Mouse (Mus musculus): Measurements from ENCODE around the gene Slc4a10. TPM values are rescaled to one million over a fixed set of nuclear protein-coding genes. Genes with fewer than 3 reads are reported as not detected.

Gene Slc4a10
- polyA plus RNA-seq, 2 experiments from 2014 or later: 1.3 to 1.7 TPM

DNA sequence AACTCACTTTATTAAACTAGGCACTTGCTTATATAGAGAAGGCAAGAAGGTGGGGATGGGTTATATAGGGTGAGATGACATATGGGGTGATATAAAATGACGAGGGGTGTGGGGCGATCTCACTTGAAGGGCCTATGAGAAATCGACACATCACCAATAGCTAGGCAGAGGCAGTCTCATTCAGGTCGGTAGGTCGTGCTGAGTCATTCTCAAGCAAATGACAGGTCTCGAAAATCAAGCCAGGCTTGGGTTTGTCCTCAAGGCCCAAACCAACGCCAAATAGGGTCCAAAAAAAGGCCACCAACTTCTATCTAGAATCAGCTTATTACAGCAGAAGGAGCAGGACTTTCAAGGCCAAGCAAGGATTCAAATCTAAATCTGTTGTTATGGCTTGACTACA, 233.5 kb downstream of the Slc4a10 start:
- no peak for ATAC-seq

DNA sequence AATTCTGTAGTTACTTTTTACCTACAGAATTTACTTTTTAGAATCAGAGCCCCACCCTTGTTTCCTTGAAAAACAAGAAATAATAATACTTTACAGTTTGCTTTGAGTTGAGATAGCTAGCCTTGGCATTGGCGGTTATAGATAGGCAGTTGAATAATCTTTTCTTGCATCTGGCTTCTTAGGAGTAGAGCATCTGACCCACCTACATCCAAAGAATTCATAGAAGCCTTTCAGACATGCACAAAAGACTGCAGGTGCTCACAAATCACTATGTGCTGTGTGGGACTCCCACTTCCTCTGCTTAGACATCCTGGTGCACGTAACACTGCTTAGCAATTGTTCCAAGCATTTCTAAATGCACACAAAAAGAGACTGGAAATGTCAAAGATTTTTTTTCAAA, 238.8 kb downstream of the Slc4a10 start:
- ATAC-seq: no peak

GRCm38 (mm10) chr2:62285847-62286246, 239.6 kb downstream of the Slc4a10 start:
- ATAC-seq: no peak

DNA sequence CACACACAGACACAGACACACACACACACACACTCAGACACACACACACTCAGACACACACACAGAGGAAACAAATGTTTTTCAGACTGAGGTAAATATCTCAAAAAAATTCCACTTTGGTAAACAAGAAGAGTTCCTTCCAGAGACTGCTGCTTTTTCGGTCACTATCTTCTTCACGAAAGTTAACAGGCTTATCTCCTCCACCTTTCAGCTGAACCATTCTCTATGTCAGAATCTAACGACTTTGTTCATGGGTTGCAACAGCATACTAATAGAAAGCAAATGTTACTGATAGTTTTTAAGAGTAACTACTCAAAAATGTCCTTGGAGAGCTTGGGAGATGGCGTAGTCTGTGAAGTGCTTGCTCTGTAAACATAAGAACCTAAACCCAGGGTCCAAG, 241.3 kb downstream of the Slc4a10 start:
- ATAC-seq: no peak

DNA sequence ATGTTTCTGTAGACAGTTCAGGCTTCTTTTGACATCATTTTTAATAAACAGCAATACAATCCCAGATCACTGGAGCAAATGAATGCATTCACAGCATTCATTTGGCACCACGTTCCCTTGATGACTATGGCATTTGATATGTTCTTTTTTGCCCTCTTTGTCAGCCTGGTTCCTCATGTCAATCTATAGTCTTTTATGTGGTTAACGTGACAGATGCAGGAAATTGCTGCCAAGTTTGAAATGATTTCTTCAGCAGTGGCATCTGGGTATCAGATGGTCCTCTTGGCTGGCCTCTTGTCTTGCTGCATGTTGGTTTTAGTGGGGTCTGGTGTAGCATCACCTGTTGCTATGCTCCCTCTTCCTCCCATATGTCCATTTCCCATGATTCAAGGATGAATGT, 247.6 kb downstream of the Slc4a10 start:
- ATAC-seq: peak; percentile 72

GRCm38 (mm10) chr2:62301716-62302115, 255.5 kb downstream of the Slc4a10 start:
- ATAC-seq: no peak

DNA sequence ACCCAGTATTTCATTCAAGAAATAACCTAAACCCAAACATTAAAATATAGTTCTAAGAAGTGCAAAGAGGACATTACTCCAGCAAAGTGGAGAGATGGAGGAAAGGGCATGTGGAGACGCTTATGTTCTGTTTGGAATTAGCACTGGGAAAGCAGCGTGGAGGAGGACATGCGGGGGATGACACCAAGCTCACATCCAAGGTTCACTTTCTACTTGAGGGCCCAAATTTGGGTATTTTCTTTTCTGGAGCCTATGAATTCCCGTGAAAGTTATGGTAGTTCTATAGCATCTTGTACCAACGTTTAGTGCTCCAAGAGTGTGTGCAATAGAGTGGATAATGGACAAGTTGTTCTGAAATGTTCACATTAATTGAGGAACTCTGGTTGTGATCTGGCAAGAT, 260.7 kb downstream of the Slc4a10 start:
- no peak for ATAC-seq

- no peak for ATAC-seq
Measured at GRCm38 (mm10) chr2:62307477-62307876, 261.2 kb downstream of the Slc4a10 start.

GRCm38 (mm10) chr2:62316930-62317329, 270.7 kb downstream of the Slc4a10 start:
- no peak for ATAC-seq

- no peak for ATAC-seq
Measured at GRCm38 (mm10) chr2:62319489-62319888, 273.2 kb downstream of the Slc4a10 start.

DNA sequence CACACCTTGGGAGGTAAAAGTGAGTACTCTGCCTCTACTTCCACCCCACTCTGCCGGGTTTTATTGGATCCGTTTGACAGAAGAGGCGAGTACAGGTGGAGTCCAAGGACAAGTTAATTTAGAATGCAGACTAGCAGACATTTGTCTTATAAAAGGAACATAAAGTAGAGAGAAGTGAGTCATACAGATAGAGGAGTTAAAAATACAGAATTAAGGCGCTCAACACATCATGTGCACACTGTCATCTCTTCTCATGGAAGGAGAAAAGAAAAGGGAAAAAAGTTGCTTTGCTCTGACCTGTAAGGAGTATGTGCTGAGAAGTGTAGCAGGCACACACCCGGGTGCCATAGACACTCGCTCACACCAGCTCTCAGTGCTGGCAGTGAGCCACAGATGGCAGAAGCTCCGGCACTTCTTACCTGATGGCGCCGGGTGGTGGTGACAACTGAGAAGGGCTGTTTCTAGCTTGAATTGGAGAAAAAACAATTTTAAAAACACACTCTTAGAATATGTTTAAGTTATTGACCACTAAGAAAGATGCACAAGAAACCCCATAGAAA, 276.9 kb downstream of the Slc4a10 start:
- ATAC-seq: no peak

DNA sequence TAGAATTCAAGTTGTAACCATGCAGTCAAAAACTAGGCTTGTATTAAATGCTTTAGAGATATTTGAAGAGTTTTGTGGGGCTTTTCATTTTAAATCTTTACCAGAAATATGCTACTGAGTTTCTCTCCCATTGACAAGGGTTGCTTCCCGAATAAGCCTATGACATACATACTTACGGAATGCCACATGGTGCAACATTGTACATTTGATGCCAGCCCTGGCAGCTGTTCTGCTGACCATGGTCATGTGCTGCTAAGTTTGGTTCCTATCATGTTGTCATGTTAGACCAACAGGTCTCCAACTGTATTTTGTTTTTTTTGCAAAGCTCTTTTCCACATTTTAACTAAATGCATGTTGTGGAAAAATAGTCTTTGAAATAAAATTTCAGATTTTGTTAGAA, 279.1 kb downstream of the Slc4a10 start:
- ATAC-seq: no peak

DNA sequence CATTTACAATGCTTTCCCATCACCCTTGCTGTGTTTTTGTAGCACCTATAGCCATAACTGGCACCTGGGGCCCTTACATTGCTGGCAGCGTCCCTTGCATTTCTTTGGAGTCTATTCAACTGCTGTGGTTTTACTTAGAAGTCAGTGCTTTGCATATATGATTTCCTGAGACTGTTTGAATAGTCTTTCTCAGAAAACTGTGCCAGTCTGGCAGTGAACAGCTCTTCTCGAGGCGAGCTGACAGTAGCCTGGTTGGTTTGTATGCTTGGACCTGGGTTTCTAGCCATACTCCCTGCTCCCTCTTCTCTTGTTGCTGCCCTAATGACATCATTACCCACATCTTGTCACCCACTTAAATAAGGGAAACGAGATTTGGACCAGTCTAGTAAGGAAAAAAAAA, 285.7 kb downstream of the Slc4a10 start:
- ATAC-seq: peak; percentile 72

DNA sequence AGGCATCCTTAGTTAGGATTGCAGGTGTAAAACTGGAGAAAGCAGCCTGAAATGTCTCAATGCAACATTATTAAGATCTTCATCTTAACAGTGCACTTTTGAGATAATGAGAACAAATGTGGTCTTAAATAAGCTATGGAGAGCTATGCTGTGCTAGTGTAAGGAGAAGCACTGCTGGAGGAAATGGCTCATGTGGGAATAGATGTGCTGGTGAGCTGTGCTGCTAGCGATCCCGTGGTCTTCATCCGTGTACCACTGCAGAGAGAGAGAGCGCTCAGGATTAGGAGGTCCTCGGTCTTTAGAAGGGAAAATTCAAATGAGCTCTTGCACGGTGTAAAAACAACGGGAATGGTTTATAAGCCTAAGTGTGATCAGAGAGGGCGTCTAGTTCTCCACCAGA, 286.2 kb downstream of the Slc4a10 start:
- no peak for ATAC-seq

GRCm38 (mm10) chr2:62334397-62335243, 288.4 kb downstream of the Slc4a10 start:
- ATAC-seq: peak; percentile 32

GRCm38 (mm10) chr2:62337086-62337485, 290.8 kb downstream of the Slc4a10 start:
- no peak for ATAC-seq

- ATAC-seq: no peak
Measured at GRCm38 (mm10) chr2:62339222-62339944, 293.1 kb downstream of the Slc4a10 start.

GRCm38 (mm10) chr2:62341061-62341733, 294.9 kb downstream of the Slc4a10 start:
- no peak for ATAC-seq

DNA sequence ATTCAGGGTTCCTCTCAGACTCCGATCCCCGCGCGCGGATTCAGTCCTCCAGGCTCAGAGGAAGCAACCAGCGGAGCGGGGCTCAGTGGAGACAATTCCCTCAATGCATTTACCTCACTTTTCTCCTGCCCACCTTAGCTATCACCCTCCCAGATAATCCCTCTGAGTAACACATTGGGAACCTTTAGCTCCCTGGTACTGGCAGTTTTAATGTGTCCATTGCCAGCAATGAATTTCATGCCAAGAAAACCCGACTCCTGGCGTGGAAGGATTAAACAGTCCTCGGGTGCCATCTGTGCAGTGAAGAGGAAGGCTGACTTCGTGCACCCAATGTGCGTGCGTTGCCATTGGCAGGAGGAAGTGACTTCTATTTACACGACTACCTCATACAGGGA, 295.5 kb downstream of the Slc4a10 start:
- ATAC-seq: no peak

- ATAC-seq: no peak
Measured at GRCm38 (mm10) chr2:62344367-62344766, 298.1 kb downstream of the Slc4a10 start.

GRCm38 (mm10) chr2:62346771-62347170, 300.5 kb downstream of the Slc4a10 start:
- no peak for ATAC-seq

DNA sequence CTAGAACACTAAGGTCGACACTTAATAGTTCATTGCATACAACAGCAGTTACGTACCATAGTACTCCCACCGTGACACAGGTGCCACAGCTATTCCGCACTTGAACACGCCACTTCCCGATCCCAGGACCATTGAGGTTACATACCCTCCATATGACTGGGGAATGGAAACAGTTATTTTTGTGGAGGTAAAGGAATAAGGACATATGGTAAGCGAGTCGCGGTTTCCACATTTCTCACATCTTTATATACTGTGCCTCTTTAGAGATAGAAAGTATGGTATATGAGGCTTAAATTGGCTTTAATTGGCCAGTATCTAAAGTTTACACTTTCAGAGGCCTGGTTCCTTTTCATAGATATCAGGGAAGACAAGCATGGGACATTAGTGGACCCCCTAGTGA, 301.5 kb downstream of the Slc4a10 start:
- ATAC-seq: no peak

DNA sequence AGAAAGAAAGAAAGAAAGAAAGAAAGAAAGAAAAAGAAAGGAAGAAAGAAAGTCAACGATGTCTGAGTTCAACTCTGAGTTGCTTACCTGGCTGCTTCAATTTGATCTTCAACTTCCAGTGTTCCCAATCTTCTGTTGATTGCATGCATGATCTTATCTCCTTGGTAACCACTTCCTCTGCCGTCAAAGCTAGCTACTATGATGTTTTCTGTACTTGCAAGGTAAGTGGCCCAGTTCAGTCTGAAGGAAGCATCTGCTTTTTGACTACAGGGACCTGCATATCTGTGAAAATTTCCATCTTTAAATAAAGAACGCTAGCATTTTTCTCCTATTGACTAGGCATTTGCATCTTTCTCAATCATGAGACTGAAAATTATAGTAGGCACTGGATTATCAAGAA, 305.8 kb downstream of the Slc4a10 start:
- peak; percentile 99 for ATAC-seq

All from activated CD4-positive, CD25-positive, alpha-beta regulatory T cell, adult 4 months (primary cell).